Mouse (Mus musculus) liver, adult 2 months (tissue): ENCODE data around the gene Uqcr11.

Experiments
- CTCF ChIP-seq: fragments of 200-500 bp; IDR thresholded peaks from 2 replicates; pipeline ENCODE4 v1.5.1; 2011; ENCODE audit warnings: low read depth, low read length, control low read depth
- POLR2A ChIP-seq: fragments of 200-500 bp; IDR thresholded peaks from 2 replicates; pipeline ENCODE4 v1.6.1; 2011; ENCODE audit warnings: low read length, control low read depth; ENCODE audit not compliant: insufficient read depth; ENCODE audit errors: extremely low read depth

- TF ChIP-seq CTCF (no peak), POLR2A (no peak)
Measured at GRCm38 (mm10) chr10:80423562-80423961, 16.9 kb upstream of the Uqcr11 start.
